Mouse (Mus musculus) urinary bladder, postnatal 25 days (tissue): Measurements from ENCODE around the gene Magi2.
A peak's percentile ranks its signal among the peaks of the same experiment; 100 is the strongest.

ENCODE experiments used
- DNase-seq: peaks from one replicate; pipeline ENCODE4 v3.0.0; 2022; ENCODE audit warnings: low spot score

The Magi2 gene

DNA sequence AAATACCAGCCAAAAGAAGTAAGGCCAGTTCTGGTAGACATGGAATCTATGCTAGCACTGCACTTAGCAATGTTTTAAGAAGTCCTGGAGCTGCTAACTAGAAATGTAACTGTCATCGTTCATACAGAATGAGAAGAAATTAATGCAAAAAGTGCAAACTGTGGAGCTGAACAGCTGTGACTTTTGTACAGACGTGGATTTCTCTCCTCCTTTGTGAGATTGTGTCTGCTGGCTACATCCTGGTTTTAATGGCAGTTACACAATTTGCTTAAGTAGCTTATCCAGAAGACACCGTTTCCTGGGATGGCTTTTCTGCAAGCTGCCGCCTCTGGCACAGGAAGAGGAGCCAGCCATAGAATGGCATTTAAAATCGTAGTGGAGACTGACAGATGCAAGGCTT lies 1136.4 kb downstream of the Magi2 start:
- DNase-seq: no peak

DNA sequence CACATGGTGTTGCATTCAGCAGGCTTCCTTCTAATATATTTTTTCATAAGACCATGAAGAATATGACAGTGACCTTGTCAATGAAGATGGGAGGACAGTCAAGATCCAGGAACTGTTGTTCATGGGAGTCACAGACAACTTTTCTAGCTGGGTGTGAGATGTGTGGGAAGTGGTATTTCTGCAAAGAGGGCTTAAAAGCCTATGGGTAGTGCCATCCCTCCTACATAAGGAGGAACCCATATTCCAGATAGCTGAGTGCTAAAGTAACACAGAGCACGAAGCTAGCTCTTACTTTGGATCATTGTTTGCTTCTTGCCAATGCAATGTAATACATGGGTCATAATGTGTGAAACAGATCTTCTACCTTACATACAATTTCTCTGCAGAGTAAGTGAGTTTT lies 1146.8 kb downstream of the Magi2 start:
- DNase-seq: no peak

DNA sequence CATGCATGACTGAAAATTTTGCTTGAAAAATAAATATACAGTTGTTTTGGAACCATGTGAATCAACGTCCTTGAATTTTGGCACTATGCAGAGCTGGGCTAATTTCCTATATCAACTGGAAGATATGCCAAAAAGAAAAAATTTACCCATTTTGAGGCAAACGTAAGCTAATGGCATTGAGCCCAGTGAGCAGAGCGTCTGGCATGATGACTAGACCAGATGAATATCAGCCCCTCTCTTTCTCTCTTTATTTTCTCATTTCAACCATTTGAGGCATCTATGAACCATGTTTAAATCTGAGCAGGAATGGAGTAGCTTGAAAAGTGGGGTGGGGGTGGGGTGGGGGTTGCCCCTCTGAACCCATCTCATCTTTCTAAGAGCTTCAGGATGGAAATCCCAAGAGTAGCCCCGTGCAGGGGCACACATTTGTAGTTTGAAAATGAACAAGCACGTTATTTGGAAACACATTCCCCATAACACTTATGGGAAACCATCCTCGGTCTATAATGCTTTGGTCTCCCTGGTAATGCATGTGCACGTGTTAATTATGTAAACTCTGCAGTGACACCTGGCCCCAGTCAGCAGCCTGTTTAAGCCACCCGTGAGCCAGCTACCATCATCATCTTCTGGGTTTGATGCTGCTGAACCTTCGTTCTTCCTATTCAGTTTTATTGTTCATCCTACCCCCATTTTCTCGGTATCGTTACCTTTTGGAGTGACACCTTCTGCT lies 1151.4 kb downstream of the Magi2 start:
- no peak for DNase-seq

DNA sequence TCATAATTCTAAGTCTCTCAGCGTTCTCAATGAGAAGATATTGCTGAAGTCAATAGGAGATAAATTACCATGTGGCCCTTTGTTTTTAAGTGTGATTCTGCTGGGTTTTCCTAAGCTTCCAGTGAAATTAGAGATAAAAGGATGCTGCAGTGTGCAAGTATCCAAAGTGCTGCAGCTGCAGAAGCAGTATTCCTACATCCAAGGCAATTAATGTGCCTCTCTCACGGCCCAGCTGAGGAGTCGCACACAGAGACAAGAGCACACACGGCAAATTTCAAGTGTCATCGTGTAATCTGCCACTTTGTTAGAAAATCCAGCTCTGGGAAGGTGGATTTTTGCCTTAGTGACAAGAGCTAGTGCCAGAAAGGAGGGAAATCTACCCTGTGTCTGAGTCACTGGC lies 1177.7 kb downstream of the Magi2 start:
- no peak for DNase-seq

DNA sequence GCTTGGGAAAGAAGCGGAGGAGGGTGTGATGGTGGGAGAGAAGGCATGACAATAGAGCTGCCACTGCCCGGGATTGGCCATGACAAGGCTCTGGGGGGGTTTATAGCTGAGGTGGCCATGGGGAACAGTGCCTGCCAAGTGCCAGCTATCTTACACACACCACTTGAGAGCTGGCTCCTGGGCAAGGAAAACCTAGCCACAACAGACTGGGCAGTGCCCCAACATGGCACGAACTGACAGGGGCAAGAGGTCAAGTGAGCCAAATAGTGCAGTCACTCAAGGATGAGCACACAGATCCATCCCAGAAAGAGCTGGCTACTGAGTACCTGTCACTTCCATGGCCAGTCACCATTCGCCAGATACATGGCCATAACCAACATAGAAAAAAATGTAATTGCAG lies 1179.8 kb downstream of the Magi2 start:
- no peak for DNase-seq

DNA sequence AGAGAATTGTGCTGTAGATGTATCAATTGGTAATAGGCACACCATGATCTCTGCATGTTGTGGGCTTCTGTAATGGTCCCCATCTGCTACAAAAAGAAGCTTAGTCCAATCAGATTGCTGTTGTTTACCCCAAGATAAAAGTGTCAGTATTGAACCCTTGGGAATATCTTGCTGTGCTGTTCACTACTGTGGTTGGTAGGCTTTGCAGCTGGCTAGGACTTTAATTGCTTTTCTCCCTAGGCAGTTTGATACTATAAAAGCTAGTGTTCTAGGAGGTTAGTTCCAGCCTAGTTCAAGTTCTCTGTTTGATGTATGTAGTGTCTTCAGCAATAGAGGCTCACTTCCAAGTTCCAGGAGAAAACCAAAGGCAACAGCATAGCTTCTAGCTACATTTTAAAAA lies 1188.5 kb downstream of the Magi2 start:
- no peak for DNase-seq

DNA sequence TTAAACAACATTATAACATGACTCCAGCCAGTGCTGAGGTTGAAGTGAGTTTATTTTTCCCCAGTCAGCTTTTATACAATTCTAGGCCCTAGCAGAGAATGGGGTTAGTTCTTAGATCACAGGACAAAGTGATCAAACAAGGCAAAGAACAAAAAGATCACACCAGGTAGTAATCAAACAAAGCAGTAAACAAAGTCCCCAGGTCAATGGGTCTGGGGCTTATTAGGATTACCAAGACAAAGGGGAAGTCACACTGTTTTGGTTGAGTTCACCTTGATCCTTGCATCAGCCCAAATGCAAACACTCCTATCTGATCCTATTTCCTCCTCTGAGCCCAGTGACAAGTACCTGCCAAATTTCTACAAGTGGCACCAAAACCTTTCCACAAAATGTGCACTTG lies 1190.5 kb downstream of the Magi2 start:
- DNase-seq: no peak

DNA sequence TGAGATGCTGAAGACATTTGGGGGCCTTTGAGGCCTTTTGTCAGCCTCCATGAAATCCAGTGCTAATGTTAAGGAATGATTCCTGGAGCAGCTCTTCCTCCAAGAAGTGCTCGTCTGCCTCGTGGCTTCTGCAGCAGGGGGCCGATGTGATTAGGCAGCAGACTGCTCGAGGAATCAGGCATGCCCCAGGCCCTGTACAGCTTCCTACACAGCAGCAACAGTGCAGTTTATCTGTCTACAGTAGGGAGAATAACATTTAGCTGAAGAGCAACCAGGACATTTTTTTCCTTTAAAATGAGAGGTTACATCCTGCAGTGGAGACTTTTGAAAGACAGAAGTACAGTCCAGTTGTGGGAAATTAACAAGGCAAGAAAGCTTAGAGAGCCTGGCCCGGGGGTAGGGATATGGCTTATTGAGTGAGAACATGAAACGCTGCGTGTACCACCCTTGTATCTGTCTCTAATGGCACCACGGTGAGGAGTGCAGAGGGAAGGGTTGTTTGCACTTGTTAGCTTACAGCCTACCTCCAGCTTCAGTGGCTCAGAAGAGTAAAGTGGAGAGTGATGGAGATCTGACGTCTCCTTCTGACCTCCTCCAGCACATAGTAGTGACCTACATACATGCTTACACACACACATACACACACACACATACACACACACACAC lies 1205.4 kb downstream of the Magi2 start:
- DNase-seq: no peak

DNA sequence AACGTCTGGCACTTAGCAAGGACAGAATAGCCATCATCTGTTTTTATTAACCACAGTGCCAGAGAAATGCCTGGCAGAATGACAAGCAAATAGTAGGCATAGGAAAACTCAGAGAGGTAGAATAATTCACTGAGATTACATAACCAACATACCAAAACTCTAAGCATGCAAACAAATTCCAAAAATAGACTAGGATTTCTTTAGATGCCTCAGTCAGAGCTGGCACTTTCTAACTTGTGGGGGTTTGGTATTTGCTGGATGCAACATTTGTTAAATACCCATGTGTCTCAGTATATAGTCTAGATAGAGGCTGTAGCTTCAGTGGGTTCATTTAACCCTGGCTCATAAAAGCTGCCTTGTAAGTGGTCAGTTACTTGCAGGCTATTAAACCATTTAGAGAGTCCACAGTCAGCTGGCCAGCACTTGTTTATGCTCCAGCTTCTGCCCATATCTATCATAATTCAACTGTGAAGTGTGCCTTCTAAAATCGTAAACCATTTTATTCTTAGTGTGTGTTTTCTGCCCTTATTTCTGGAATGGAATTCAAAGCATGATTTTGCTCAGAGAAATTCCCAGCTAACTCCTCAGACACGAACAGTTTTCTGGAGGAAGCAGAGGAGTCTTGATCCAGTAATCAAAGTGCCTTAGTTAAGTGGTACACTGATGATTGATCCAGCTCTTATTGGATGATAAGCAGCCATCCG lies 1219.8 kb downstream of the Magi2 start:
- no peak for DNase-seq

DNA sequence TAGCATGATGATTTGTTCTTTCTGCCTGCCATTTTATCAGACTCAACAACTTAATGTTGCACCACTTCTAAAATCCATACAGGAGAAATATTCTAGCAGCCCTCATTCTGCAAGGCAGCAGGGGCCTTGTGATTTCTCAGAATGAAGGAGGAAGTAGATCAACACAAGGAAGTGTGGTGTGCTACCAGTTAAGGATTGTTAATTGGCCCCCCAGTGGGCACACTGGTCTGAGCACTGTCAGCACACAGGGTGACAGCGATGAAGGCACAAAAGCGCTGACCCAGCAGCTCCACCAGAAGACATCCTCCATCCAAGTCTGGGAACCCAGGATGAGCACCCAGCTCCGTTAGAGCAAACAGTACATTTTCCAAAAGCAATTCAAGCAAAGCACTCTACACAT lies 1229.3 kb downstream of the Magi2 start:
- DNase-seq: no peak

DNA sequence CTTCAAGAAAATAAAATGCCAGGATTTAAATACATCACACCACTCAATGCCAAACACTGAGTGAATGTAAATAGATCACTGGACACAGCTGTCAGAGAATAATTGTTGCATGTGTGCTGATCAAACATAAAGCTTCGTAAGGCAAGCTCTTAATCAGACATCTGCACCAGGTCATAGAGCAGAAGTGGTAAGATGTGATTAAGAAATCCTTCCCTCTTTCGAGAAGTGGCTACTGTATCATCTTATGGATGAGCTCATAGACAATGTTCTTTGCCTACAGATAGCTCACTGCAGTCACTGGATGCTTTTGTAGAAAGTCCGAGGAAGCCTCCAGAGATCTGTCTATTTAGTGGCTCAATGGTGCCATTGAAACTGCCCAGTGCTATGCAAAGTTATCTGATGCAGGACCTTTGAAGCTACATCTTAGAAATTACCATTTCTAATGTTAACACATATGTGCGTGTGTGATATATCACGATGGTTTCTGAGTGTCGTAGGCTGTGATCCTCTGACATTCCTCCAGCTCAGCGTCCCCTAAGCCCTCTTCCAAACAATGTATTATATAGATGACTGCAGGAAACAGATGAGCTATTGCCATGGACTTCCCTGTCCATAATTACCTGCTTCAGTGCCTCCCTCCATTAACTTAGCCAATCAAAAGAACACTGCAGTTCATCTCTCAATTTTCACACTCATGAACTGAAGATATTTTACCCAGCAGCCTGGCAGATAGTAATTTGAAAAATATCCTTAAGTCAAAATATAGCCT lies 1231.1 kb downstream of the Magi2 start:
- DNase-seq: no peak

DNA sequence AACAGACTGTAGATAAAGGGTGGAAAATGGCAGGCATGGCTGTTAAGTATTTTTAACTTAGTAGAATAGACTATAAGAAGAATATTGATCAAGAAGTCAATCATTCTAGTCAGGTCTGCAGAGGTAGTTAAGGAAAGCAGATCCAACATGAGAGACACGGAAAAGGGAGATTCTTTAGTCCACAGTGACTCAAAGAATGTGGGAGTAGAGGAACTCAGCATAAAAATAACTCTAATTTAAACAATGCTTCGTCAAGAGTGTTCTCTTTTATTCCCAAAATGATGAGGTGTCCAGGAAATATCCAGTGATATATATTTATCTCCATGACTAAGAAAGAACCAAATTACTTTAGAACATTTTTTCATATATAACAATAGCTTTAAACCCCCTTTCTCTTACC lies 1234.9 kb downstream of the Magi2 start:
- DNase-seq: no peak

DNA sequence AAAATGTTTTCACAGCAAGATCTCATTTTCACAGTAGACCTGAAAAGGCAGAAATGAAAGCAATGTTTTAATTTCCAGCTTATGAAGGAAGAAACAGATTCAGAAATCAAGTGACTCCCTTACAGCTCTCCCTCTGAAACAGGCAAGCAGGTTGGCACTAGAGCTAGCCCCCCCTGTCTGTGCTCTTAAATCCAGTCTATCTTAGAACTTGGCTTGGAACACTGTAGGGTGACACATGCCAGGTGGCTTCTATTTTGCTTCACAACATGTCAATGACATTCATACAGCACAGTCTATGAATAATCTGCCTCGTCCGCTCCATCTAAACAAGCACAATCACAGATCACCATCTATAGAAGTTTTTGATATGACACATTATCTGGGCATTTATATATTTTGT lies 1235.5 kb downstream of the Magi2 start:
- no peak for DNase-seq

DNA sequence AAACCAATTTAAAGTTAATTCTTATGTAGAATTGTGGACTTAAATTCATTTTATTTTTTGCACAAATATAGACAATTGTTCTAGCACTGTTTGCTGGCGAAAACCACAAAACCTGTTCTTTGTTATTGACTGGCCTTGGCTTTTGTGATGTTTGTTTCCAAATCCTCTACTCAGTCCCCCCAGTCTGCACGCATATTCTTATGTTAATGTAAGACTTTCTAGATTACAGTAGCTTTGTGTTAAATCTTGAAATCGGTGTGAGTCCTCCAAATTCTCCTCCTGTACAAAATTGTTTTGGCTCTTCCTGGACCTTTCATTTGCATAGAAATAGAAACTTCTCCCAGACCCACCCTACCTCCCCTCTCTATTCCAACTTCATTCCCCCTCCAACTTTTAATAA lies 1242.9 kb downstream of the Magi2 start:
- no peak for DNase-seq

DNA sequence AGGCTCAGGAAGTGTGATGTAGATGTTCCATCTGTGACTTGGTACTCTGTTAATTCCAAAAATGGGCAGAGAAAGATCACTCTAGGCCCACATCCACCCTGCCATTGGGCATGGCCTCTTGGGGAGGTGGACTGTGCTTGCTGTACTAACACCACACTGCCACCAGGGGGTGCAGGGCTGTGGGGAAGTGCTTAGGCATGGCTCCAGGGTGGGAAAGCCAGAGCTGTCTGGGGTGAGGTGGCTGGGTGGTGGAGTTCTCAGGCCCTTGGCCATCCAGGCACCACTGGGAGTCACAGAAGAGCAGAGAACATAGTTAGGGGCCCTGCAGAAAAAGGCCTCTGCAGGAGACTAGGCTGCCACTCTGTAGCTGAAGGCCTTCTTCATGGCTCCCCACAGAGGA lies 1243.6 kb downstream of the Magi2 start:
- DNase-seq: peak; percentile 20

DNA sequence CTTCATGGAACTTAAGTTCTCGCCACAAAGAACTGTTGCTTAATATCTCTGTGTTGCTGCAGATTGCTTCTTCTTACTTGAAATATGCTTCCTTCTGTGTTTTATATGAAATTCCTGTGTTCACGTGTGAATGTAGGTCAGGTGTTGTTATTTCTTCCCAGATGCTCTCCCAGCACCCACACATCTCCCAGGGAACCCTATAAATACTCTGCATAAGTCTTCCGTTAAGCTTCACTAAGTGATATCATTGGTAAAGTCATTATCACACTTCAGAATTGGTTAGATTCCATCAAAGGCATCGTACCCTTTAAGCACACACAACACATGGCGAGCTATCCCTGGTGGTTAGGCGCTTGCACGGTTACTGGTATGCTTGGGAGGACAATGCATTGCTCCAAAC lies 1257.7 kb downstream of the Magi2 start:
- DNase-seq: no peak

DNA sequence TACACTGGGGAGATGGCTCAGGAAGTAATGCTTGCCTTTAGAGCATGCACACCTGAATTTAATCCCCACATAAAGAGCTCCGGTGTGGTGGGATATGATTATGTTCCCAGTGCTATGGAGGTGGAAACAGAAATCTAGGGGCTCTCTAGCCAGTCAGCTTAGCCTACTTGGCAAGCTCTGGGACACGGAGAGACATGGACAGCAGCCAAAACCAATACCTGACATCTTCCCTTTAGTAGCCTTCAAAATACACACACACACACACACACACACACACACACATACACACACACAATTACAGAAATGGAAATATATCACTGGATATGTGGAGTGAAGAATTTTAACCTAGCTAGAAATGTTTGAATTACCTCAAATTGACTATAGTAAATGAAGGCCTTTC lies 1265.1 kb downstream of the Magi2 start:
- DNase-seq: no peak

DNA sequence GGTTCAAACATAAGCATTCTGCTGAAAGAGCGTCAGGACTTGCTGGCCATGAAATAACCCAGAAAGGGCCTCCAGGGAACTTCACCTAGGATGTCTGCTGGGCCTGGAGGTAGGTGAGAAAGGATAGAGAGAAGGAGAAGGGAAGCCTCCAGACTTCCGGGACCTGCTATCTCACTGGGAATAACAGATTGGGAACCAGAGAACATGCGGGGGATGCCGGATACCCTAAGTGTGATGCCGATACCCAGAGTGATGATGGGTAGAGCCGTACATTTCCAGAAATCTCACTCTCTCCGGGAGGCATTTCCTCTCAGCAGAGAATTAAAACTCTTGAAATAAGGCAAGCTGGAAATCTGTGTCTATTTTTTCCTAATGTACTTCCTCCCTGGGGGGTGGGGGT lies 1265.8 kb downstream of the Magi2 start:
- no peak for DNase-seq

DNA sequence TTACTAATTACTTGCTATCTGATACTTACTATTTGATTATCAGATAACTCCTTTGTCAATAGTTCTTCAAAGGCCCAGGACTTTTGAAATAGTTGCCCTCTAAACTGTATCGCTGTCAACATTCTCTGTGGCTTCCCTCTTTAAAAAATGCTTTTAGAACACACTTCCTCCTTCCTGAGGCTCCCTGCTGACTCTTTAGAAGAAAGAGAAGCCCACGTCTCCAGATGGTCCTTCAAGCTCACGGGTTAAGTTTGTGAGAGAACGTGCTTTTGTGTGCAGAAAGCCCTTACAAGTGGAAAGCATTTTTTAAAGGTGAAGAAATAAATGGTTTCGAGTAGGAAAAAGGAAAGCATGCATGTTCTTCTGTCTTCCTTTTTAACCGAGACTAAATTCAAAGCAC lies 1267.2 kb downstream of the Magi2 start:
- no peak for DNase-seq

DNA sequence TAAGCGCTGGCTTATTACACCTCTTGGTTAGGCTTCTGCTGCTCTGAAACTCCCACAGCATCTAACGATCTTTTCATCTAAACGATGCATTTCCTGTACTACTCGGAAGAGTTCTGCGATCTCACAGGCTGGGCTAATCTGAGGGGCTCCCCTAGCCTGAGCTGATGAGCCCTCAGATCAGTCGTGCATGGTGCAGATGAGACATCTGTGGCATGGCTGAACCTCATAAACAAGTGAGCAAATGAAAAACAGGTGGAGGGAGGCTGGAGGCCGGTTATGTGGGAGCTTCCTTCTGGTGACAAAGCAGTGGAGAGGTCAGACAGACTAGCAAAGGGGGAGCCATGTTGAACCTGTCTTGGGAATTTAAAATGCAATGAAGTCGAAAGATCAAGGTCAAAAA lies 1270.1 kb downstream of the Magi2 start:
- no peak for DNase-seq

DNA sequence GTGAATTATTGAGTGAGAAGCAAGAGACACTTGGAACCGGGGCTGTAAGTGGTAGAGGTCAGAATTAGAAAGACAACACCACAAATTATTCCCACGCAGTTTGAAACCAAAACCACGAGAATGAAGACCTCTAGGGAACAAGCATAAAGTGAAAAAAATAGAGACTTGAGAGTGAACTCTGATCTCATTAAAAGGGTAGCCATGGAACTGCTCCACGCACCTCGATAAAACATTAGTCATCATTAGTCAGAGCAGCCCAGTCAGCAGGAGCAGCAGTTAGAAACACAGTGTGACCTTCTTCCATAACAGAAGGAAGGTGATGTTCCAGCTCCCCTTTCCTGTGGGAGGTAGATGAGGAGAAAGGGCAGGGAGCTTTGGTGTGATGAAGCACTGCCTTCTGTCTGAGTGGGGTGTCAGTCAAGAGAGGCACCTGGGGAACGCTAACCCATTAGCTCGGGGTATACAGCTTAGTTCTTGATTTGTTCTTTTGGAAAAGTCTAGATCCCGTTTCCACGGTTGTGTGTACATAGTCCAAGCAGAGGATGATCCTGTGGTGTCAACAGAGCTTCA lies 1272.3 kb downstream of the Magi2 start:
- DNase-seq: no peak

DNA sequence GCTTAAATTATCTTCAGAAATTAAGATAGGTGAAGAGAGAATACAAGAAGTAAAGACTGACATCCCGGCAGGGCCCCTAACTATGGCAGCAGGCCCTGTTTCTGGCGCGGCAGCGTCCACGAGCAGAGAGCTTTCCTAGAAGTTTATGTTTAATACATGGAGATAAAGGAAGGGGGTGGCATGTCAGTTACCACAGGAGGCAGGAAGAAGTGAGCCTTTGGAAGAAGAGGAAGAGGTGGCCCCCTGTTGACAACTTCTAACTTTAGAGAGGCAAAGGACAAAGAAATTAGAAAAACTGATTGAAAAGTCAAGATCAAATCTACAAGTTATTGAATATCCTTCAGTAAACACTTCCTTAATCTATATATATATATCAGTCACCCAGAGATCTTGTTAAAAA lies 1281.8 kb downstream of the Magi2 start:
- DNase-seq: no peak
